14 mouse cellular contexts compared by ENCODE assay signal in genomic region chr9:89601891-89602290, GRCm38 (mm10). TPM values are rescaled to one million over a fixed set of nuclear protein-coding genes. Genes with fewer than 3 reads are reported as not detected.
"Had no signal": no experiment of that assay in that cellular context is flagged by ENCODE, and none has a peak within 500 bp of the region (broad histone marks: within the 10 kb centered on the region; RNA-seq: fewer than 3 reads in every experiment).

No protein-coding gene starts in this region.

- H3K9me3 ChIP-seq: limb, embryonic 13.5 days; midbrain, embryonic 12.5 days had no signal

- H3K9ac ChIP-seq: limb, embryonic 13.5 days; liver, embryonic 14.5 days; midbrain, embryonic 12.5 days had no signal

- DNase-seq: kidney, postnatal 36 days; left cerebral cortex, postnatal 4 days; lung, adult 18-20 months; thymus, adult 2 months; thymus, postnatal 25 days had no signal

- H3K4me3 ChIP-seq: layer of hippocampus, adult 2 months; limb, embryonic 13.5 days; midbrain, embryonic 12.5 days had no signal

- H3K27ac ChIP-seq: kidney, postnatal 0 days; layer of hippocampus, adult 2 months; limb, embryonic 13.5 days; liver, embryonic 14.5 days; midbrain, embryonic 12.5 days; stomach, postnatal 0 days had no signal

- H3K36me3 ChIP-seq: limb, embryonic 13.5 days; midbrain, embryonic 12.5 days had no signal

- H3K27me3 ChIP-seq: limb, embryonic 13.5 days; midbrain, embryonic 12.5 days had no signal

- H3K4me2 ChIP-seq: limb, embryonic 13.5 days; midbrain, embryonic 12.5 days had no signal

- H3K4me1 ChIP-seq: midbrain, embryonic 12.5 days had no signal

RNA-seq across cellular contexts. Expression of gene Minar1, which starts 21.0 kb away (rescaled TPM):
- total RNA-seq: liver, adult 2 months; megakaryocyte-erythroid progenitor cell, adult 5-6 weeks had no signal
- polyA plus RNA-seq: kidney, postnatal 0 days; liver, adult 2 months; liver, embryonic 14.5 days; lung, embryonic 16.5 days had no signal
